Mouse (Mus musculus) testis, adult 2 months (tissue): ENCODE data around the gene Rps16. TPM values are rescaled to one million over a fixed set of nuclear protein-coding genes. Genes with fewer than 3 reads are reported as not detected.

Experiments used
- H3K27ac ChIP-seq: fragments of 200-500 bp; 2 replicates; pipeline ENCODE4 v1.5.1; 2012; ENCODE audit warnings: low read depth, low read length; ENCODE audit not compliant: control insufficient read depth, insufficient read depth
- H3K27me3 ChIP-seq: fragments of 200-500 bp; 2 replicates; pipeline ENCODE4 v1.6.1; 2012; ENCODE audit warnings: mild to moderate bottlenecking, low read length, moderate library complexity; ENCODE audit not compliant: control insufficient read depth, insufficient read depth
- H3K36me3 ChIP-seq: fragments of 200-500 bp; 2 replicates; pipeline ENCODE4 v1.6.1; 2012; ENCODE audit warnings: mild to moderate bottlenecking, low read length; ENCODE audit not compliant: control insufficient read depth, insufficient read depth
- H3K4me1 ChIP-seq: fragments of 200-500 bp; 2 replicates; pipeline ENCODE4 v1.6.1; 2012; ENCODE audit warnings: low read length; ENCODE audit not compliant: control insufficient read depth, insufficient read depth
- H3K4me3 ChIP-seq: fragments of 200-500 bp; 2 replicates; pipeline ENCODE4 v1.5.1; 2012; ENCODE audit warnings: low read depth, mild to moderate bottlenecking, low read length, moderate library complexity, mixed read lengths; ENCODE audit not compliant: control insufficient read depth
- CTCF ChIP-seq: fragments of 200-500 bp; IDR thresholded peaks from 2 replicates; pipeline ENCODE4 v1.5.1; 2012; ENCODE audit warnings: low read depth, mild to moderate bottlenecking, inconsistent platforms, low read length, moderate library complexity; ENCODE audit not compliant: control insufficient read depth, insufficient read depth, insufficient replicate concordance
- POLR2A ChIP-seq: fragments of 200-500 bp; IDR thresholded peaks from 2 replicates; pipeline ENCODE4 v1.6.1; 2012; ENCODE audit warnings: low read depth, mild to moderate bottlenecking, inconsistent platforms, low read length, moderate library complexity; ENCODE audit not compliant: control insufficient read depth
- polyA plus RNA-seq: library from polyadenylated mRNA; depleted of rRNA; stranded (reverse); fragments of >200 nt; gene quantifications from 2 replicates; pipeline ENCODE4 v1.2.3, GENCODE M21; 2012

The Rps16 gene
- polyA plus RNA-seq, 1 experiment, result 227 TPM

- Histone ChIP-seq H3K36me3 (no peaks in the 10 kb centered on the region; the same call in 1 of the 2 replicates), H3K27me3 (no peaks in the 10 kb centered on the region), H3K4me1 (peaks cover 9% of the 10 kb centered on the region), H3K27ac (peak within 1 kb of the TSS; percentile 66), H3K4me3 (peak within 1 kb of the TSS; percentile 95)
- peak; percentile 58 for TF ChIP-seq POLR2A
- 0 out of 2 replicates have a peak, but pooled peaks have one; percentile 15 for TF ChIP-seq CTCF
These were observed 38.4 kb upstream of the Rps16 start, which contains the start of gene Timm50 for GRCm38 (mm10) chr7:28311926-28312543. Gene Timm50 (minus strand): TSS chr7:28312072.

GRCm38 (mm10) chr7:28318036-28318435, 32.4 kb upstream of the Rps16 start:
- no peaks in the 10 kb centered on the region; the same call in none of the 2 replicates for H3K36me3 ChIP-seq

GRCm38 (mm10) chr7:28318714-28319113, 31.7 kb upstream of the Rps16 start:
- Histone ChIP-seq H3K36me3 (no peaks in the 10 kb centered on the region; the same call in none of the 2 replicates), H3K4me1 (no peaks in the 10 kb centered on the region), H3K27me3 (no peaks in the 10 kb centered on the region), H3K27ac (no peak overlapping the region), H3K4me3 (no peak overlapping the region)
- no peak for TF ChIP-seq POLR2A
- no peak for TF ChIP-seq CTCF

More at GRCm38 (mm10) chr7:28318036-28318435, 32.4 kb upstream of the Rps16 start:
- Histone ChIP-seq H3K4me1 (no peaks in the 10 kb centered on the region), H3K27ac (no peak overlapping the region), H3K27me3 (no peaks in the 10 kb centered on the region), H3K4me3 (no peak overlapping the region)
- TF ChIP-seq CTCF (no peak), POLR2A (no peak)

GRCm38 (mm10) chr7:28321974-28322720, 28.3 kb upstream of the Rps16 start:
- no peak overlapping the region for H3K27ac ChIP-seq

GRCm38 (mm10) chr7:28325293-28325692, 25.2 kb upstream of the Rps16 start:
- Histone ChIP-seq H3K27ac (no peak overlapping the region), H3K4me3 (no peak overlapping the region), H3K27me3 (no peaks in the 10 kb centered on the region), H3K36me3 (peaks cover 6% of the 10 kb centered on the region), H3K4me1 (no peaks in the 10 kb centered on the region)
- TF ChIP-seq CTCF, result no peak
- no peak for TF ChIP-seq POLR2A

More at GRCm38 (mm10) chr7:28321974-28322720, 28.3 kb upstream of the Rps16 start:
- TF ChIP-seq POLR2A (no peak), CTCF (no peak)
- Histone ChIP-seq H3K4me1 (no peaks in the 10 kb centered on the region), H3K27me3 (no peaks in the 10 kb centered on the region), H3K4me3 (no peak overlapping the region), H3K36me3 (peaks cover 4% of the 10 kb centered on the region)

GRCm38 (mm10) chr7:28326457-28326856, 24.0 kb upstream of the Rps16 start:
- Histone ChIP-seq H3K27ac (no peak overlapping the region), H3K36me3 (peaks cover 8% of the 10 kb centered on the region), H3K4me3 (no peak overlapping the region), H3K4me1 (no peaks in the 10 kb centered on the region), H3K27me3 (no peaks in the 10 kb centered on the region)
- TF ChIP-seq CTCF, result no peak
- no peak for TF ChIP-seq POLR2A

- H3K4me1 ChIP-seq, result no peaks in the 10 kb centered on the region
- H3K27ac ChIP-seq, result no peak overlapping the region
- TF ChIP-seq POLR2A (no peak), CTCF (no peak)
- H3K36me3 ChIP-seq, result peaks cover 8% of the 10 kb centered on the region
- H3K4me3 ChIP-seq, result no peak overlapping the region
- H3K27me3 ChIP-seq, result no peaks in the 10 kb centered on the region
These were observed 22.2 kb upstream of the Rps16 start for GRCm38 (mm10) chr7:28328260-28328659.
